Mouse (Mus musculus) B cell, adult 2 months (primary cell): ENCODE results near the gene Adk.
A peak's percentile ranks its signal among the peaks of the same experiment; 100 is the strongest.

Experiments used
- DNase-seq, 2 experiments: peaks; one replicate each; pipeline ENCODE4 v3.0.0; 2022

Adk gene

DNA sequence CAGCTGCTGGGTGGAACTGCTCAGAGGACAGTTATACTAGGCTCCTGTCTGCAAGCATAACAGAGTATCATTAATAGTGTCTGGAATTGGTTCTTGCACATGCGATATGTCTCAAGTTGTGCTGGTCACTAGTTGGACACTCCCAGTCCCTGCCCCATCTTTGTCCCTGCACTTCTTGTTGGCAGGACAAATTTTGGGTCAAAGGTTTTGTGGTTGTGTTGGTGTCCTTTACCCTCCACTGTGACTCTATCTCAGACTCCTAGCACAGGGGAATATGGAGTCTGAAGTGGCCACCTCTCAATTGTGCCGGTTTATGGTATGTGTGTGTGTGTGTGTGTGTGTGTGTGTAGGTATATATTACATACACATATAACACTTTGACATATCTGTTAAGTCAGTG, 225.9 kb downstream of the Adk start:
- DNase-seq, result no peak

DNA sequence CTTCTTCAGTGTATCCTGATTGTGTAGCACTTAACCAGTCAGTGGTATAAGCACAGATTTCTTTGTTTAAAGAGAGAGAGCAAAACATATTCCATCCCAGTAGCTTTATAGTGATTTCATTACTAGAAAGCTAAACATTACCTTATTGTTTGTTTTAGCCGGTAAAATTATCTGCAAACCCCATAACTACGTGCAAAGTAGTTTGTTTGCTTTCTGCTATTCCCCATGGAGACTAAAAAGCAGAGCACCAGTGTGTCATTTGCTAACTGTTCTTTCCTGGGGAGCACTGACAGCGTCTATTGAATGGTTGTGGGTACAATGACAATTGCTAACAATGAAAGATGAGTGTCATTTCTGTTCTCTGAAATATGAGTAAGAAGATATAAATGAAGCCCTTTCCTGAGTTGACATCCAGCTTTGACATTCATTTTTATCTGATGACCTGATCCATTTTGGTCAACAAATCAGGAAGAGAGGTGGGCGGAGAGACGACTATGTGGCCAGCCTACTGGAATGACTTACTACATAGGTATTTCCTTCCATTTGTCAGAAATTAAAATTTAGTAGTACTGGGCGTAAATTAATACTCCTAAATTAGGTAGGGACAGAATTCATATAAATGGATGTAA, 226.6 kb downstream of the Adk start:
- no peak for DNase-seq

DNA sequence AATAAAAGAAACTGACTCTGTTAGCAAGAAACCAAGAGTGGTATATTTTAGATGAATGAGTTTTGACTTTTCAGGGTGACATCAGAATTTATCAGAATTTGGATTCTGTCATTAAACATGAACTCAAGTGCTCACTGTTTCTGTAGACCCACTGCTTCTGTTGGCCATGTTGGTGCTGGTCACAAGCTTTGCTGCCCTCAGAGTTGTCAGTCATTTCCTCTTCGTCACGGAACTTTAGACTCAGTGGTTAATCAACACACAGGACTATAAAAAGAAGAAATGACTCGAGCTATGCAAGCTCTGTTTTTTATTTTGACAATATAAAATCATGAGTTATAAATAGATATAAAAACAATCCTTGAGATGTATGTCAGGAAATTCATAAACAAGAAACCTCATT, 228.1 kb downstream of the Adk start:
- DNase-seq, result peak; percentile 12 to 17

DNA sequence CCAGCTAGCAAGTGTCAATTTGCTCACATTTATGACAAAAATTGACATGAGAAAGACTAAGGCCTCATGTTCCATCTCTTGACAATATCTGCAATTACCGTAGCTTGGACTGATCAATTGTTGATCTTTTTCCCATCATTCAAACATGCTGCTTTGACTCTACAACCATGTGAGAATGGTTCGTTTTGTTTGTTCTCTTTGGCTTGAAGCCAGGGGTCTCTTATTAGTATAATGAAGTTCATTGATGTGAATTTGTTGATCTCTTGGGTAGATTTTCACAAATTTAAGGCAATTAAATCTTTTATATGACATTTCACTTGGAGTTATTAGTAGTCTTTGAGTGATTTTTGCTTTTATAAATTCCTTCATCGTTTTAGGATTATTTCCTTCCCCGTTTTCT, 229.1 kb downstream of the Adk start:
- DNase-seq, result no peak

DNA sequence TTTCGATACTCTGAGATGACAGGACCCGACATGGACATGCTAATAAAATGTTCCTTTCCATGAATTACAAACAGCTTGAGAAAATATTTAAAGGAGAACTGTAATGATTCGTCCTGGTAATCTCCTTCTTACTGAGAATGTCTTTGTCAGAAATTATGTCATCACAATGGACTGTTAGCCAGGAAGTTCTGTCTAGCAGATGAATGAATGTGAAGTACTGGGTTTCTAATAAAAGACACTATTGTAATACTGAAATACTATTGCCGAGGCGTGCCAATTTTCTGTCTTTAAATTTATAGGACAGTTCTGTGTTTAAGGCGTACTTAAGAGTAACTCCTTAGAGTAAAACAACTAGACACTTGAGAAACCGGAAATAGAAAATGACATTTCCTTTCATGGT, 231.7 kb downstream of the Adk start:
- no peak for DNase-seq

DNA sequence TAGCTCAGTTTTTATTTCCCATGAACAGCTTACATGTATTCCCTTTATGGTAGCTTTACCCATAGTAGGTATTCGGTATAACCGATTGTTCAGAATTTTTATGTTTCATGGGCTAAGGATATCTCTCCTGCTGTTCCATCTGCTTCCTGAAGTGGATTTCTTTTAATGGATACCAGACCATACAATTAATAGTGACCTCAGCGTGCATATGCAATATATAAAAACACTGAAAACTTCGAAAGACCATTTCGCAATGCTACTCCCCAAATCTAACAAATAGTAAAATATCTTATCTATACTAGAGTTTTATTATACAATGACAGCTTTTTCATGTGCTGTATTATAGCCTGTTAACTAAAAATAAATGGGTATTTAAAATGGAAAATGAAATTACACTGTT, 232.5 kb downstream of the Adk start:
- DNase-seq, result no peak

DNA sequence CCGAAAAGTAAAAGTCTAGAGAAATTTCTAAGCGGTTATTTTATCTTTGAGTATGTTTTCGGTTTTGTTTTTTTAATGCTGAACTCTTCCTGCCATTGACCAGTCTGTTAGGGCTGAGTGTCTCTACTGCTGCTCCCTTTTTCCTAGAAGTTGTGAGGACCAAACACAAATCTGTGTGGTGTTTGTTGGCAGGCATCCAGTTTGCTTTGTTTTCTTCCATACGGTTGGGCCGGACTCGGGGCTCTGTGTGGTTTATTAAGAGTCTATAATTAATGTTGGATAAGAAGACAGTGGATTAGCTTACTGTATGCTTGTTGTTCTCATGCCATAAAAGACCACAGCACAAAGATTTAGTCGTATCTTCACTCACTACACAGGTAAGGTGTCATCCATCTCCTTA, 233.9 kb downstream of the Adk start:
- DNase-seq, result no peak

DNA sequence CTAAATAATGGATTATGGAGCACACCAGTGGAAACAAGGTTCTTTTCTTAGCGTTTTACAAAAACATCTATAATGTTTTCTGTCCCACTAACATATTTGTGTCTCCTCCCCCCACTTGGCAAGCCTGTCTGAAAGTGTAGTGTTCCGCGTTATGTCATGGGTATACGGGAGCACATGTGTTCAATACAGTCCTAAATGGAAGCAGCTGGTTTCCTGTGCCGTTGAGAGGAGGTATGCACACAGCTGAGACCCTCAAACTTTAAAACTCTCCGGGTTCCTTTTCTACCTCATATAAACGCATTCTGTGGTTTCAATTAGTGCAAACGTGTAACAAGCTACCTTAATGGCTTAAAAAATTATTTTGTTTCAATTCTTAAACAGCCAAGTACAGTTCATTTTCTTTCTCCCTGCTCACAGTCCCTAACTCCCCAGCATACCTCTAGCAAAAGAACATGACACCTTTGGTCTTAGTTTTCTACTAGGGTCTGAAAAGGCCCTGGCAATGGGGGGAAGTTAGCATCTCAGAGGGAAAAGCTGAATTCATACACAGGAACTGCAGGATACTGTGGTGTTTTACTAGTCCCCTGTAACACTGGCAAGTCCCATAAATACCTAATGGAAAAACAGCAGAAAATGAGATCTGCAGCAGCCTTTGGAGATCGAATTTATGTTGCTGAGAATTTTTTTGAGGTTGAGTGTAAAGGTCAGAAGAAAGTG, 235.5 kb downstream of the Adk start:
- no peak for DNase-seq

DNA sequence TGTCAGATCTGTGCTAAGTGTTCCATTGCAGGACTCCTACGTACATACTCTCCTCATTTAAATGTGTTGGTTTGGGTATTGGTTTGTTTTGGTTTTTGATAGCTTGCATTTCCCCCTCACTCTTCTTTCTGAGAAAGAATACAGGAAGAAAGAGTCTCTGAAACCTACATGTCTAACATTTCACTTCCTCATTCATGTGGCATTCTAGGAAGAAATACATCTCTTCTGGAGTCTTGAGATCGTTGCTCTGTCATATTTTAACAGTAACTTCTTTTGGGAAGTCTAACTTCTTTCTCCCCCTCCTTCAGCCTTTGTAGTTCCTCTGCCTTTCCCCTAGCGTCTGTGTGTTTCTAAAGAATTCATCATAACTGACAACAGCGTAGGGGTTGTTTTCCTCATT, 247.4 kb downstream of the Adk start:
- no peak for DNase-seq

DNA sequence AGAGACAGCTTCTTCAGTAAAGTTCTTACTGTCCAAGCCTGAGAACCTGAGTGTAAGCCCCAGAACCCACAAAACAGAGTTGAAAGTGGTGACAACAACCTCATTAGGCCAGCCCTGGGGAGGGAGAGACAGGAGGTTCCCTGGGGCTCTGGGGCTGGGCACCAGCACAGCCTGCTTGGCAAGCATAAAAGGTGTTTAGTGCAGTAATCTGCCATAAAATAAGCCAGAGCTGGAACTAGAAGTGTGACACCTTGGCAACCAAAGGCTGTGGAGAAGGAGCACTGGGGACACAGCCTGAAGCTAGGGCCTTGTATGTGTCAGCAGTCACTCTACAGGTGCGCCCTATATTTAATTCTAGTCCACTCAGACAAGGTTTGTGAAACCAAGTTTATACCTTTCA, 252.4 kb downstream of the Adk start:
- DNase-seq, result no peak

DNA sequence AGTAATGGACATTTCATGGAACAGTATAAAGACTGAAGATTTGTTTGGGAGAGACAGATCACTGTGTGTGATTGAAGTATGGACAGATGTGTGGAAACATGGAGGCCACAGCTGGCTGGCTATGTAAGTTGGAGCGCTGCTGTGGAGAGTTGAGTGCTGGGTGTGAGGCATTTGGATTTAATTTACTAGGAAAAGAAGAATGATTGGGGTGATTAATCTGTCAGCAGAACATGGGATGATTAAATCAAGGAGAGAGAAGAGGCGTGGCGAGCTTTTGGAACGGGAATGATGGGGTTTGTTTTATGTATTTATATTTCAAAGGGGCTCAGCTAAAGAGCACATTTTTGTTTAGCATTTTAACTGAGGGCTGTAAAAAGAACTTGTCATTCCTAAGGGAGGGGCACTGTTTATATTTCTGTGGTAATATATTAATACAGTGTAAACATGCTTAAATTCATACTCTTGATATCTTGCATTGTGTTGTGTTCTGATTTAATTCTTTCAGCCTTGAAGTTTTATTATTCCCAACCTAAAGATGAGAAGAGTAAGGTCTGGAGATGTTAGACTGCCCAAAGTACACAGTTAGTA, 256.1 kb downstream of the Adk start:
- DNase-seq, result no peak

DNA sequence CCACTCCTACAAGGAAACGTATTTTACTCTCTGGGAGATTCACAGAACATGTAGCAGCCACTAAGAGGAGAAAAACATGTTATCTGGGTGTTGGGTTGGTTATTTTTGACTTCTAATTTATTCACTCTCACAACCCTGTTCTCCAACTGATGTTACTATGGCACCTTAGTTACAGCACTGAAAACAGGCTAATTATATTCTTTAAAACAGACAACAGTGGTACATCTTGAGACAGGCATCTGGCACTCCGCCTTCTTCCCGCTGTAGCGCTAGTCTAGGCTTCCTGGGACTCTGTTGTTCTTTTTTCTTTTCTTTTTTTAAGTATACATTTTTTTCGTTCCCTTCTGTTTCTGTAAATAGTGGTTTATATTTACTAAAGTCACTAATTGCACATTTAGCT, 258.2 kb downstream of the Adk start:
- no peak for DNase-seq

DNA sequence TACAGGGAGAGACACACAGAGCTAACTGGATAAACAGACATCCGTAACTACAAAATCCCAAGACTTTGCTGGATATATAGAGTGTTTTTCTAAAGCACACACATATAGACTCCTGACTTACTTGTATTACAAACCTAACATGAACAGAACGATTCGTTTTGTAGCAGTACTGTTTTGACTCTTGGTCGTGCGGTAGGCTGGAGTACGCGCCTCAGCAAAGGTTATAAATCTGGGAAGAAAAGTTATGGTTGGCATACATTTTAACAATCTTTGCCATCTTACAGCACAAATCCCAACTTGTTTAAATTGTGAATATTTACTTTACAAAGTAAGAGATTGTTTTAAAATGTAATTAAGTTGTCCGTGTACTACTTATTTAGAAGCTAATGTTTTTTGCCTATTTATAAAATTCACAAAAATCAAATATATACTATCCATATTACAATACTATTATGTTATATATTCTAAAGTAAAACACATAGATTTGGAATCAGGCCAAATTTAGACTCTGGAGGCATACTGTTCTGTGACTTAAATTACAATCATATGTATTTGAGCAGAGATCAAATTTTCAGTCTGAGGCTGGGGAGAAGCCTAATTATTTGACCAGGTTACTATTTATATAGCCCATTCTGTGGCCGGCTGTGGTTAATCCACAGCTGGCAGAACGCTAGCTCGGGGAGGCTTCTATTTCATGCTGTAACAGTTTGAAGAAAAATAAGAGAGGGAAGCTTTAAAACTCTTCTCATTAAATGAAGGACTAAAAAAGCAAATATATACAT, 261.4 kb downstream of the Adk start:
- DNase-seq, result no peak

DNA sequence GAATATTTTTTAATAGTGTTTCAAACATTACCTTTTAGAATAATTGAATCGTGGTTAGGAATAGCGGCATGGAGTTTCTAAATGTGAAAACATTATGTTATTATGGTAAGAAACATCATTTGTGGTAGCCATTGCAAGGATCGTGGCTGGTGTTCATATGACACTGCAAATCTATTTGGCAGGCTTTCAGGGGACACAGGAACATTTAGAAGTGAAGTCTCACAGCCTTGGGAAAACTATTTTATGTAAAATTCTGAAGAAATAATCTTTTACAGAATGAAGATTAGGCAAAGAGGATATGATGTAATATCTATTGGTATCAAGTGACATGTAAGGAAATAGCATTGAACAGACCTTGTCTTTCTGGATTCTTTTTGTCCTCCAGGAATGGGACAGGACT, 262.1 kb downstream of the Adk start:
- no peak for DNase-seq

DNA sequence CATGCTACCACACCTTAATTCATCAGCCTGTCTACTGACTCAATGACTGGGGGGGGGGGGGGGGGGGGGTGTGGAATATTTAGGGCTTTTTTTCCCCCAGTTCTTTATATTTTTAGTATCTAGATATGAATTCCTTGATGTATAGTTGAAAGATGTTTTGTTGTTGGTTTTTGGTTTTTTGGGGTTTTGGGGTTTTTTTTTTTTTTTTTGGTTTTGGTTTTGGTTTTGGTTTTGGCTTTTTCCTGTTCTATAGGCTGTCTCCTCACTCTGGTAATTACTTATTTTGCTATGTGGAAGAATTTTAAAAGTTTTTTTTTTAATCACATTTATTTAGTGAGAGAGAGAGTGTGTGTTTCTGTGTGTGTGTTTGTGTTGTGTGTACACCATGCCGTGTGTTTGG, 282.5 kb downstream of the Adk start:
- no peak for DNase-seq

DNA sequence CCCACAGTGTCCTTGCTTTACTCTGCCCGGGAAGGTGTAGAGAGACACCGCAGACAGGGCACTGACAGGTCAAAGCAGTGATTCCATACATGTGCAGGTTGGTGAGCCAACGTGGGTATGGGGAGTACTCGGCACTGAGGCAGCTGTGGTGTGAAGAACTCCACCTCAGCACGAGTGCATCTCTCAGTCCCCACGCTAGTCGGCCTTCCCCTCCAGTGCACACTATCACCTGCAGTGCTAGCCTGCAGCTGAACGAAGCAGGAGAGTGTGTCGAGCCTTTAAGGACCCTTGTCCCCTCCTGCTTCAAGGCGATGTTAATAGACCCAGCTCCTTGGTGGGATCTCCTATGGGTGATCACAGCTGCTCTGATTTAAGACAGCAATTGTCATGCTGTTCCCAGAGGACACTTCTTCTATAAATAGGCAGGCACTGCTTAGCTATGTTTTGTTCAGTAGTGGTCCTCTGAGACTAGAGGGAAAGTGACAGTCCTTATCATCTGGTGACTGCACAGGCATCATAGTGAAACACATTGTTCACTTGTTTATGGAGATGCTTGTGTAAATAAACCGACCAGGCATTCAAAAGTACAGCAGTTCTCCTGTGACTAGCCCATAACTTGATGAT, 283.4 kb downstream of the Adk start:
- DNase-seq, result peak in 1 of 2 experiments; percentile 2

DNA sequence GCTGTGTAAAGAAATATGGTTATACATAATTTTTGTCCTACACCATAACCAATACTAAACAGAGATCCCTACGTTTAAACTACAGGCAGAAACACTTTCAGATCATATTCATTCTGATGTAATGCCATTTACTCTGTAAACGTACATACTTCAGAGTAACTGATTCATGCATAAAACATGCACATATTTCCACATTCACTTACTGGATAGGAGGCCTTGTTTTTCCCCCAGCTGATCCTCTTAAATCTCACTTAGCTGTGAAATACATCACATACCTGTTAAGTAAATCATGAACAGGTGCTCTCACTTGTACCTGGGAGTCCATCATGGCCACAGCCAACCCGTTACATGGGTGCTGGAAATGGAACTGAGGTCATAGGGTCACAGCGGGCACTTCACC, 285.6 kb downstream of the Adk start:
- DNase-seq, result no peak

DNA sequence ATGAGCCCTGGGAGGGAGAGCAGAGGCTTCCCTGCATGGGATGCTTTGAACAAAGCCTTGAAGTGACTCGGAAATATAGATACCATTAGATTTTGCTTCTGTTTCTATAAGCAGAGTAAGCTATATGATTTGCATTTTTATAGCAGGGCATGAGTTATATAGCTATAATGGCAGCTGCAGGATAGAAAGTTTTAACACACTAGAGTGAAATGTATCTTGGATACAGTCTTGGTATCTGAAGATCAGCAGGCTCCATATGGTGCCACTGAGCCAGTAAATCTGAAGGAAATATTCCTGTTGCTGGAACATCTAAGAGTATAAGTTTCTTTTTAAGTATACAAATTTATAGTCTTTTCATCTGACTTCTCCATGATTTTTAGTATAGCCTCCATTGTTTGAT, 288.8 kb downstream of the Adk start:
- no peak for DNase-seq

DNA sequence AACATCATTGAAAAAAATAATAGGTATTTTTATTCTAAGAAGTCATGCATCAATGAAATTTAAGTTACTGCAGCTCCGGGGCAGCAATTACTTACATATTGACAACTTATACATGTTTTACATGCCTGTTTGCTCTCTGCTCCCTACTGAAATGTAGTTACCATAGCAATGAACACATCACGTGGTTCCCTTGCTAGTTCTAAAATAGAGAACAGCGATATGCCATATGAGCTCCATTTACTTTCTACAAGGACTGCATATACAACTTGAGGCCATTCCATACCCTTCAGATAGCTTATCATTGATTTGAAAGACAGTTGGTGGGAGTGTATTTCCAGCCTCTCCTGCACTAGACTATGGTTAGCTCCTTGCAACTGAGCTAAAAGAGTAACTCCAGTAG, 290.6 kb downstream of the Adk start:
- DNase-seq, result no peak

DNA sequence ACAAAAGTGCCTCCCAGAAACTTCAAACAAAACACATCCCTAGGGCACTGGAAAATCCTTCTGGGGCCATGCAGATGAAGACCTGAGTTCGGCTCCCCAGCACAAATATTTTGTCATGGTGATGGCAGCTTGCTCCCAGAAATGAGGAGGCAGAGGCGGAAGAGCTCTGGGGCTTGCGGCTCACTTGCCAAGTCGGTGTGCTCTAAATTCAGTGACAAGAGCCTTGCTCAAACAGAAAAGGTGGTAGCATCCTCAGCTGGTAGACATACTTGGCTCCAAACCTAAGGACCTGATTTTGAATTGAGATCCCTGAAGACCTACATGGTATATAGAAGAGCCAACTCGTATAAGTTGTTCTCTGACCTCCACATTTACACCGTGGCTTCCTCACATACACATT, 292.5 kb downstream of the Adk start:
- DNase-seq, result no peak

DNA sequence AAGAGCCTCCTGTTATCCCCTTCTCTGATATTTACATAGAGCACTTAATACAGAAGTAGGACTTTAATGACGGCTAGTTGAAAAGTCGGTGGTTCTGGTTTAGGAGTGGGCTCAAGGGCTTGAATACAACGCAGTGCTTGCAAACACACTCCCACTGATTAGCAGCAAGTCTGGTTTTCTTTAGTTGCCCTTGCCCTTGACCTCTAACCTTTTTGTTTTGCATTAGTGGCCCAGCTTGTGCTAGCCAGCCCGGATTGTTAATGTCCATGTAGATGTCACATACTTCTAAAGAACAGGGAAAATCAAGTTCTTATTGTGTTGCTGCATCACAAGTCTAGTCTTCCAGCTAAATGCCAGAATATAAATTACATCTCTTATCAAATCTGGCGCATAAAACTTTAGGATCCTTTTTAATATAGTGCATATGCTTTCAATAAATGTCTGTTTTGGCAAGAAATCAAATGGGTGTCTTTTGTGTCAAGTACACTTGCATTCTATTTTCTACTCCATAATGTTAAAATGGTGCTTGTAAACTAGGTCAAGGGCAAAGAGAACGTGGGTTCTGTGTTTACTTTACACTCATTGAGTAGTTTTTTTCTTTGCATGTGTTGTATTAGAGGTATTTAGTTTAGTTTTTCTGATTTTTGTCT, 296.4 kb downstream of the Adk start:
- no peak for DNase-seq

DNA sequence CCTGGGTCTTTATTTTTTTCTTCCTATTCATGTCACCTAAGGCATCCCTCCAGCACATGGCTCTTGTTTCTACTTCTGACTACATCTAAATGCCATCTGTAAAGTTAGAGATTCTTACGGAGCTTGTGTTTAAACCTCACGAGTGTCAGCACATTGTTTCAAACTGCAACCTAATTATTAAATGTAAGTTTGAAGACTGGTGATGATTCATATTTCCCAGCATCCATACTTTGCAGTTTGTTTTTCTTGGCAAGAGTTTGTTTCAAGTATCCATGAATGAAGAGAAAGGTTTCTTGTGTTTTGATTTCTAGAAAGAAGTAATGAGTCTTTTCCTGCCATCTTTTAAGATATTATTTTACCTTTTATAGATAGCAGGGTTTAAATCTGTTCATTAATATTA, 299.3 kb downstream of the Adk start:
- no peak for DNase-seq

DNA sequence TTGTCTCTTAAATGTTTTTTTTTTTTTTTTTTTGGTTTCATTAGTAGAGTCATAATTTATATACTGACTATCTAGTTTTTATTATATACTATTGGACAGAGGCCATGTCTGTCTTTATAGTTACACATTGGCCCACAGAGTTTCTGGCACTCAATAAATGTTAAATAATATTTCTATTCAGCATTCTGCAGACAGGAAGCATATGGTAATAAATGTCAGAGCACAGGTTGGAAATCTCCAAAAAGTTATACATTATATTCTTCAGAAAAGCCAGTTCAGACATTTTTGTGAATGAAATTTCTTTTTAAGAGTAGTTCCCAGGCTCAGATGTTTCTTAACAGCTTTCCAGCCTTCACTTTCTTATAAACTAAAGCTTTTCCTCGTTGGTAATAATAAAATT, 303.9 kb downstream of the Adk start:
- DNase-seq, result no peak
